19 mouse cellular contexts compared by ENCODE assay signal in genomic region chr12:35679025-35679424, GRCm38 (mm10).
DNase-seq lines count a peak whose midpoint lies in the region; ATAC-seq and TF ChIP-seq lines count a peak whose summit lies in the region.
"Had no signal": no experiment of that assay in that cellular context is flagged by ENCODE, and none has a peak within 500 bp of the region (broad histone marks: within the 10 kb centered on the region; RNA-seq: fewer than 3 reads in every experiment).

No protein-coding gene starts in this region.

- TF ChIP-seq POLR2A in limb, embryonic 14.5 days (IDR thresholded peaks at IDR 0.05; ENCODE audit: borderline replicate concordance, extremely low read depth, insufficient read depth, insufficient read length): no peak

- H3K9ac ChIP-seq in kidney, postnatal 0 days (ENCODE audit: low read depth, low read length): no peak overlapping the region
- no peak overlapping the region for H3K9ac ChIP-seq in kidney, embryonic 14.5 days (ENCODE audit: low read depth, low read length)
- no peak overlapping the region for H3K9ac ChIP-seq in limb, embryonic 14.5 days (ENCODE audit: low read depth, low read length, severe bottlenecking)
- H3K9ac ChIP-seq: embryonic facial prominence, embryonic 12.5 days; forebrain, embryonic 15.5 days; hindbrain, embryonic 13.5 days; intestine, embryonic 15.5 days had no signal

- H3K27me3 ChIP-seq in kidney, postnatal 0 days (ENCODE audit: insufficient read depth, low read length): no peaks in the 10 kb centered on the region
- no peaks in the 10 kb centered on the region for H3K27me3 ChIP-seq in kidney, embryonic 14.5 days (ENCODE audit: control insufficient read depth, insufficient read depth, low read length)
- no peaks in the 10 kb centered on the region for H3K27me3 ChIP-seq in limb, embryonic 14.5 days (ENCODE audit: control insufficient read depth, insufficient read depth, low read length)
- no peaks in the 10 kb centered on the region for H3K27me3 ChIP-seq in limb, embryonic 10.5 days (ENCODE audit: low read depth, poor library complexity, severe bottlenecking)
- H3K27me3 ChIP-seq: embryonic facial prominence, embryonic 12.5 days; forebrain, embryonic 15.5 days; hindbrain, embryonic 13.5 days; intestine, embryonic 15.5 days had no signal

- TF ChIP-seq CTCF in kidney, postnatal 0 days (IDR thresholded peaks at IDR 0.05; ENCODE audit: low read depth): no peak

- no peak for ATAC-seq in kidney, postnatal 0 days (replicated peaks; ENCODE audit: low FRiP score, low read depth)
- no peak for ATAC-seq in kidney, embryonic 14.5 days (ENCODE audit: low FRiP score, low TSS enrichment)
- no peak for ATAC-seq in limb, embryonic 14.5 days (ENCODE audit: low FRiP score, low read depth)
- ATAC-seq: forebrain, embryonic 15.5 days; intestine, embryonic 15.5 days had no signal

- no peaks in the 10 kb centered on the region for H3K36me3 ChIP-seq in kidney, postnatal 0 days (ENCODE audit: insufficient read depth, low read length)
- H3K36me3 ChIP-seq in kidney, embryonic 14.5 days (ENCODE audit: control insufficient read depth, insufficient read depth, low read length): no peaks in the 10 kb centered on the region
- H3K36me3 ChIP-seq in limb, embryonic 14.5 days (ENCODE audit: control insufficient read depth, insufficient read depth, low read length): no peaks in the 10 kb centered on the region
- no peaks in the 10 kb centered on the region for H3K36me3 ChIP-seq in limb, embryonic 10.5 days
- H3K36me3 ChIP-seq: embryonic facial prominence, embryonic 12.5 days; forebrain, embryonic 10.5 days; forebrain, embryonic 15.5 days; hindbrain, embryonic 13.5 days; intestine, embryonic 15.5 days had no signal

- H3K4me1 ChIP-seq in kidney, postnatal 0 days (replicated peaks; ENCODE audit: insufficient read depth, low read length): no peaks in the 10 kb centered on the region
- no peaks in the 10 kb centered on the region for H3K4me1 ChIP-seq in kidney, embryonic 14.5 days (ENCODE audit: control insufficient read depth, insufficient read depth, low read length)
- no peaks in the 10 kb centered on the region for H3K4me1 ChIP-seq in limb, embryonic 14.5 days (ENCODE audit: control insufficient read depth, insufficient read depth, low read length)
- H3K4me1 ChIP-seq in limb, embryonic 10.5 days: no peaks in the 10 kb centered on the region
- H3K4me1 ChIP-seq: embryonic facial prominence, embryonic 12.5 days; forebrain, embryonic 10.5 days; forebrain, embryonic 15.5 days; hindbrain, embryonic 13.5 days; intestine, embryonic 15.5 days had no signal

- peak; percentile 12 for DNase-seq in kidney, postnatal 0 days (ENCODE audit: low spot score)
- DNase-seq in limb, embryonic 14.5 days (ENCODE audit: low spot score): peak; percentile 21
- DNase-seq in limb, embryonic 10.5 days (ENCODE audit: low spot score): no peak
- DNase-seq in NIH3T3 (ENCODE audit: low read depth): peak; percentile 72
- DNase-seq in fibroblast of lung, adult 2 months (ENCODE audit: low read depth): peak; percentile 54
- DNase-seq in lung, postnatal 4 days: no peak
- DNase-seq: adrenal gland, postnatal 25 days; cerebellum, adult 2 months; embryo, embryonic 11 days; gastrocnemius, postnatal 36 days; heart, adult 11 months; heart, postnatal 10 days; heart, postnatal 4 days had no signal

- no peaks in the 10 kb centered on the region for H3K9me3 ChIP-seq in kidney, postnatal 0 days (replicated peaks; ENCODE audit: low read length)
- no peaks in the 10 kb centered on the region for H3K9me3 ChIP-seq in kidney, embryonic 14.5 days (ENCODE audit: control insufficient read depth, low read length)
- H3K9me3 ChIP-seq in limb, embryonic 14.5 days (ENCODE audit: control insufficient read depth, low read length): no peaks in the 10 kb centered on the region
- no peaks in the 10 kb centered on the region for H3K9me3 ChIP-seq in limb, embryonic 10.5 days (replicated peaks)
- H3K9me3 ChIP-seq: embryonic facial prominence, embryonic 12.5 days; forebrain, embryonic 10.5 days; forebrain, embryonic 15.5 days; hindbrain, embryonic 13.5 days; intestine, embryonic 15.5 days had no signal

- no peak overlapping the region for H3K4me2 ChIP-seq in kidney, postnatal 0 days (ENCODE audit: low read length)
- H3K4me2 ChIP-seq in kidney, embryonic 14.5 days (replicated peaks; ENCODE audit: low read depth, low read length): no peak overlapping the region
- H3K4me2 ChIP-seq in limb, embryonic 14.5 days (replicated peaks; ENCODE audit: low read depth, low read length, severe bottlenecking): no peak overlapping the region
- H3K4me2 ChIP-seq: embryonic facial prominence, embryonic 12.5 days; forebrain, embryonic 15.5 days; hindbrain, embryonic 13.5 days; intestine, embryonic 15.5 days had no signal

- H3K27ac ChIP-seq in kidney, postnatal 0 days: no peak overlapping the region
- H3K27ac ChIP-seq in kidney, embryonic 14.5 days (ENCODE audit: low read depth, low read length): no peak overlapping the region
- H3K27ac ChIP-seq in limb, embryonic 14.5 days (replicated peaks; ENCODE audit: low read depth, low read length): no peak overlapping the region
- no peak overlapping the region for H3K27ac ChIP-seq in limb, embryonic 10.5 days
- H3K27ac ChIP-seq: embryonic facial prominence, embryonic 12.5 days; forebrain, embryonic 10.5 days; forebrain, embryonic 15.5 days; hindbrain, embryonic 13.5 days; intestine, embryonic 15.5 days had no signal

- no peak overlapping the region for H3K4me3 ChIP-seq in kidney, postnatal 0 days (replicated peaks; ENCODE audit: low read depth, low read length)
- H3K4me3 ChIP-seq in kidney, embryonic 14.5 days (ENCODE audit: low read length): no peak overlapping the region
- H3K4me3 ChIP-seq in limb, embryonic 14.5 days (replicated peaks; ENCODE audit: low read length): no peak overlapping the region
- no peak overlapping the region for H3K4me3 ChIP-seq in limb, embryonic 10.5 days
- H3K4me3 ChIP-seq: embryonic facial prominence, embryonic 12.5 days; forebrain, embryonic 10.5 days; forebrain, embryonic 15.5 days; hindbrain, embryonic 13.5 days; intestine, embryonic 15.5 days had no signal

- 58% methylated on average over 2 of the region's 2 CpGs for WGBS in kidney, postnatal 0 days
- WGBS in kidney, embryonic 14.5 days: 74% methylated on average over 2 of the region's 2 CpGs
- 70% methylated on average over 2 of the region's 2 CpGs for WGBS in limb, embryonic 14.5 days
- 88% methylated on average over 2 of the region's 2 CpGs for WGBS in limb, embryonic 10.5 days

Comparison
In these comparisons a context has a peak if more than half of its experiments do, and no peak if none do; other contexts are left out.
1. DNase-seq: peak in kidney, postnatal 0 days (single experiment), limb, embryonic 14.5 days (single experiment), NIH3T3 (single experiment) and fibroblast of lung, adult 2 months (single experiment); none in limb, embryonic 10.5 days (single experiment) and lung, postnatal 4 days (0 of 2).